Mouse (Mus musculus) heart, postnatal 0 days (tissue): ENCODE results near the gene Wdr25. TPM values are rescaled to one million over a fixed set of nuclear protein-coding genes. Genes with fewer than 3 reads are reported as not detected.

Source experiments
- ATAC-seq: fragments of 200-750 bp; cut with Nextera tagmentation; 2 replicates; pipeline ENCODE4 v1.8.0; 2017; ENCODE audit warnings: low read depth, moderate number of reproducible peaks, moderate library complexity; ENCODE audit not compliant: insufficient read depth
- DNase-seq: peaks from one replicate; pipeline ENCODE4 v3.0.0-alpha.2; 2016; ENCODE audit warnings: low spot score
- H3K27ac ChIP-seq: fragments of 300-500 bp; sonication (generic); 2 replicates; pipeline ENCODE4 v1.5.1; 2014; ENCODE audit warnings: low read depth, mild to moderate bottlenecking
- H3K27me3 ChIP-seq: fragments of 300-500 bp; sonication (generic); 2 replicates; pipeline ENCODE4 v1.6.1; 2014; ENCODE audit warnings: low read length, mixed read lengths; ENCODE audit not compliant: control insufficient read depth, insufficient read depth
- H3K36me3 ChIP-seq: fragments of 300-500 bp; sonication (generic); replicated peaks from 2 replicates; pipeline ENCODE4 v1.6.1; 2014; ENCODE audit warnings: low read length, mixed read lengths; ENCODE audit not compliant: control insufficient read depth, insufficient read depth
- H3K4me1 ChIP-seq: fragments of 300-500 bp; sonication (generic); 2 replicates; pipeline ENCODE4 v1.6.1; 2014; ENCODE audit warnings: antibody characterized with exemption; ENCODE audit not compliant: control insufficient read depth, insufficient read depth
- H3K4me2 ChIP-seq: fragments of 300-500 bp; sonication (generic); 2 replicates; pipeline ENCODE4 v1.6.1; 2014; ENCODE audit warnings: low read depth, mild to moderate bottlenecking, low read length, moderate library complexity
- H3K4me3 ChIP-seq: fragments of 300-500 bp; sonication (generic); 2 replicates; pipeline ENCODE4 v1.5.1; 2014; ENCODE audit warnings: low read depth, low read length
- H3K9ac ChIP-seq: fragments of 300-500 bp; sonication (generic); replicated peaks from 2 replicates; pipeline ENCODE4 v1.6.1; 2014; ENCODE audit warnings: low read depth, low read length, mixed read lengths
- H3K9me3 ChIP-seq: fragments of 300-500 bp; sonication (generic); replicated peaks from 2 replicates; pipeline ENCODE4 v1.6.1; 2016; ENCODE audit warnings: low read length; ENCODE audit not compliant: control insufficient read depth
- CTCF ChIP-seq: IDR thresholded peaks from 2 replicates; pipeline ENCODE4 v1.5.1; 2016; ENCODE audit warnings: antibody characterized with exemption, control low read depth, low read depth
- EP300 ChIP-seq: IDR thresholded peaks from 2 replicates; pipeline ENCODE4 v1.6.1; 2016; ENCODE audit warnings: antibody characterized with exemption, low read depth
- WGBS: fragments of 180-500 bp; shearing (Covaris S2); extraction: QIAGEN DNeasy Blood & Tissue Kit; methylation state at CpG from one replicate; pipeline ENCODE4 v1.1.7; 2014; 5-methylcytosine and 5-hydroxymethylcytosine counted together
- polyA plus RNA-seq: library from polyadenylated mRNA; unstranded; fragments of >200 nt; fragmentation: Nextera tagmentation; extraction: Ambion mirVana; gene quantifications from 2 replicates; pipeline ENCODE4 v1.2.1, GENCODE M21; 2015
- total RNA-seq: library from RNA; depleted of rRNA; stranded (reverse); fragments of >200 nt; gene quantifications from 2 replicates; pipeline ENCODE4 v1.2.3, GENCODE M21; 2014; ENCODE audit warnings: low replicate concordance

Gene Wdr25
- total and polyA plus RNA-seq, 2 experiments from 2014 or later, result 3.5 to 3.9 TPM

GRCm38 (mm10) chr12:109002978-109003377 lies 109.5 kb downstream of the Wdr25 start:
- H3K4me1 ChIP-seq, result no peaks in the 10 kb centered on the region
- TF ChIP-seq CTCF, result no peak
- no peak for TF ChIP-seq EP300

GRCm38 (mm10) chr12:109010070-109010649 lies 116.7 kb downstream of the Wdr25 start:
- Histone ChIP-seq H3K27me3 (no peaks in the 10 kb centered on the region), H3K4me1 (no peaks in the 10 kb centered on the region), H3K27ac (no peak overlapping the region), H3K9ac (no peak overlapping the region), H3K4me2 (no peak overlapping the region), H3K36me3 (no peaks in the 10 kb centered on the region), H3K9me3 (no peaks in the 10 kb centered on the region), H3K4me3 (no peak overlapping the region)
- ATAC-seq (no peak), DNase-seq (no peak)
- no peak for TF ChIP-seq EP300
- TF ChIP-seq CTCF, result no peak
- WGBS, result 79% methylated on average over 18 of the region's 18 CpGs

More at GRCm38 (mm10) chr12:109002978-109003377, 109.5 kb downstream of the Wdr25 start:
- no peak overlapping the region for H3K4me3 ChIP-seq
- no peak overlapping the region for H3K4me2 ChIP-seq
- WGBS, result 69% methylated on average over 7 of the region's 7 CpGs
- DNase-seq (no peak), ATAC-seq (no peak)
- H3K9me3 ChIP-seq, result no peaks in the 10 kb centered on the region
- no peak overlapping the region for H3K9ac ChIP-seq
- H3K27me3 ChIP-seq, result no peaks in the 10 kb centered on the region
- no peaks in the 10 kb centered on the region for H3K36me3 ChIP-seq
- no peak overlapping the region for H3K27ac ChIP-seq

- Histone ChIP-seq H3K27me3 (no peaks in the 10 kb centered on the region), H3K9ac (no peak overlapping the region), H3K4me2 (no peak overlapping the region), H3K27ac (no peak overlapping the region), H3K4me1 (no peaks in the 10 kb centered on the region), H3K9me3 (no peaks in the 10 kb centered on the region), H3K4me3 (no peak overlapping the region), H3K36me3 (no peaks in the 10 kb centered on the region)
- ATAC-seq (no peak), DNase-seq (no peak)
- 70% methylated on average over 10 of the region's 10 CpGs for WGBS
- no peak for TF ChIP-seq CTCF
- TF ChIP-seq EP300, result no peak
Measured at GRCm38 (mm10) chr12:109022181-109022691, 128.8 kb downstream of the Wdr25 start.

- Histone ChIP-seq H3K9ac (no peak overlapping the region), H3K4me3 (no peak overlapping the region), H3K9me3 (no peaks in the 10 kb centered on the region), H3K27ac (no peak overlapping the region), H3K36me3 (no peaks in the 10 kb centered on the region), H3K27me3 (no peaks in the 10 kb centered on the region), H3K4me2 (no peak overlapping the region), H3K4me1 (no peaks in the 10 kb centered on the region)
- WGBS, result 71% methylated on average over 5 of the region's 5 CpGs
- no peak for ATAC-seq
- DNase-seq, result no peak
- TF ChIP-seq CTCF, result no peak
- TF ChIP-seq EP300, result no peak
Measured at GRCm38 (mm10) chr12:109022966-109023365, 129.5 kb downstream of the Wdr25 start.

GRCm38 (mm10) chr12:109023780-109024179 lies 130.3 kb downstream of the Wdr25 start:
- 53% methylated on average over 9 of the region's 9 CpGs for WGBS
- Histone ChIP-seq H3K4me3 (no peak overlapping the region), H3K27me3 (no peaks in the 10 kb centered on the region), H3K36me3 (no peaks in the 10 kb centered on the region), H3K27ac (no peak overlapping the region), H3K9ac (no peak overlapping the region), H3K4me1 (no peaks in the 10 kb centered on the region), H3K9me3 (no peaks in the 10 kb centered on the region), H3K4me2 (no peak overlapping the region)
- DNase-seq (no peak), ATAC-seq (0 out of 2 replicates have a peak, but pooled peaks have one; percentile 11)
- TF ChIP-seq EP300 (no peak), CTCF (peak; percentile 16; the same call in 1 of the 2 replicates)

- DNase-seq (no peak), ATAC-seq (no peak)
- Histone ChIP-seq H3K4me3 (no peak overlapping the region), H3K27ac (no peak overlapping the region), H3K9me3 (peaks cover 4% of the 10 kb centered on the region; the same call in 1 of the 2 replicates), H3K9ac (no peak overlapping the region), H3K4me1 (no peaks in the 10 kb centered on the region), H3K27me3 (peaks cover 51% of the 10 kb centered on the region), H3K36me3 (no peaks in the 10 kb centered on the region), H3K4me2 (no peak overlapping the region)
- TF ChIP-seq EP300 (no peak), CTCF (no peak)
- WGBS, result 65% methylated on average over 2 of the region's 2 CpGs
Measured at GRCm38 (mm10) chr12:109037026-109037425, 143.6 kb downstream of the Wdr25 start.
